Mouse (Mus musculus) adrenal gland, adult 18-20 months (tissue): Measurements from ENCODE around the gene Slc31a2. TPM values are rescaled to one million over a fixed set of nuclear protein-coding genes. Genes with fewer than 3 reads are reported as not detected.

Experiments used
- DNase-seq, 2 experiments: peaks; one replicate each; pipeline ENCODE4 v3.0.0; 2021 to 2022; ENCODE audit warnings: low spot score in 2 of 2
- total RNA-seq, 2 experiments: library from RNA; stranded (reverse); gene quantifications; 1 replicate in 1 of 2; 2 replicates in 1 of 2; pipeline ENCODE4 v1.2.3; 2021

The Slc31a2 gene
- total RNA-seq, 2 experiments from 2014 or later: 27.0 to 28.3 TPM

DNA sequence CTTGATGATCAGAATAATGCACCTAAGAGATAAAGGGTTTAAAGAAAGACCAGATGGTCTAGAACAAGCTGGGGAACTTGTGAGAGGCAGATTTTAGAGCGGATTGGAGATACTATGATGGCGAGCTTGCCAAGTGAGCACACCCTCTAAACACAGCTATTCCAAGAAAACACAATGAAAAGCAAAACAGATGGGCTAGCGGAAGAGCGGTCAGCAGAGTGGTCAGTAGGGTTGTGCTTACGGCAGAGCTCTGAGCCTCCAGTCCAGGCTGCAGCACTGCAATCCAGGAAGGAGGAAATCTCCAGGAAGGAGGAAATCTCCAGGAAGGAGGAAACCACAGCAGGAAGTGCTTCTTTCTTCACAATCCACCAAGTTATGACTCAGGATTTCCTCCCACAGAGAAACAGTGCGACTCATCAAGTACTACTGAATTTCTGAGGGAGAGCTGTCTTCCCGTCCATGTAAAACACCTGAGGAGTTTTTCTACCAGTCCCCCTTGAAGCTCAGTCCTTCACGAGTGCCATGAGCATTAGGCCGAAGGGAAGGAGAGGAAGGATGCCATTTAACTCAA, 51.4 kb downstream of the Slc31a2 start:
- DNase-seq: no peak

DNA sequence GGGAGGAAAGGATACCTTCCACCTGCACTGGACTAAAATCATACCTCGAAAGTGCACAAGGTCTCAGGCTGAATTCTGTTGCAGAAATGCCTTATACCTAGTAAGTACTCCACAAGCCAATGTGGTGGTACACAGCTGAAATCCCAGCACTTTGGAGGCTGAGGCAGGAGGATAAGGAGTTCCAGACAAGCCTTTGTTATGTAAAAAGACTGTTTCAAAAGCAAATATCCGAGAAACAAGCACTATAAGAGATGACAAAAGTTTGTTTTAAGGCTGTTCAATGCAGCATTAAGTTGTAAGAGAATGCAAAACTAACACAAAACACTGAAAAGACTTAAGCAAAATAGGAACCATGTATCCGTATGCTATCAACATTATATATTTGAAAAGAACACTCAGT, 52.2 kb downstream of the Slc31a2 start:
- DNase-seq: no peak

DNA sequence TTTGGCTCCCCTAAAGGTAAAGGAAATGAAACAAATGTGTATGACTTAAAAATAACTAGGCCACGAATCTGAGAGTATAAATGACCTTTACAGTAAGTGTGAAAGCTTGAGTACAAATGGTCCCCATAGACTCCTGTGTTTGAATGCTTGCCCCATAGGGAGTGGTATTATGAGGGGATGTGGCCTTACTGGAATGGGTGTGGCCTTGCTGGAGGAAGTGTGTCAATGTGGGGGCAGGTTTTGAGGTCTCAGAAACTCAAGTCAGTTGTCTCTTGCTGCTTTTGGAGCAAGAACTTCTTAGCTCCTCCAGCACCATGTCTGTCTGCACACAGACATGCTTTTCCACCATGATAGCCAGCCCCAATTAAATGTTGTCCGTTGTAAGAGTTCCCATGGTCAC, 54.1 kb downstream of the Slc31a2 start:
- DNase-seq: no peak

DNA sequence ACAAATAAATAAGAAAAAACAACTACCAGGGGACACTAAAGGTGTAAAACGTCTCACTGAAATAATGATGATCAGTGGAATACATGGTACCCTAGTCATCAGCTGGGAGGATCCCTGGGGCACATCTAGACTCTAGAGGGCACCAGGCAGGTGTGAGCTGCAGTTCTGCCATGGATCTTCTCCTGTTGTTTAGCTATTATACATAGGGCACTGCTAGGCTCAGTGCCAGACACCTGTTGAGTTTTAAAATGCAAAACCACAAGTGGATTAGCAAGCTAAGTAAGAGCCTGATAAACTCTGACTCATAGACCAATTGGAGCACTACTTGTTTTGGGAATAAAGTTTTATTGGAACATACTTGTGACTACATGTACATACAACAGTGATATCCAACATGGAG, 55.9 kb downstream of the Slc31a2 start:
- DNase-seq: no peak

DNA sequence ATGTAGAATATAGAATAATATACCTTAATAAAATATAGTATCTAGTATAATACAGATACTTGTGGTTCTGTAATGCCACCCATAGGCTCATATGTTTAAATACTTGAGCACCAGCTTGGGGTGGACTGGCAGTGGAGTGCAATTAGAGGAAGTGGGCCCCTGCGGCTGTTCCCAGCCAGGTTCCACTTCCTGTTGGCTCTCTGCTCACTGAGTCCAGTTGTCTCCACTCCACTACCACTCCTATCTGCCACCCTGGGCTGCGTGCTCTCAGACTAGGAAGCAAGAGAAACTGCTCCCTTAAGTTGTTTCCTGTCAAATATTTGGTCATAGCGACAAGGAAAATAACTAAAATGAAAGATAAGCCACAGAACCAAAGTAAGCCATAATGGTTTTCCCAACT, 60.3 kb downstream of the Slc31a2 start:
- no peak for DNase-seq

DNA sequence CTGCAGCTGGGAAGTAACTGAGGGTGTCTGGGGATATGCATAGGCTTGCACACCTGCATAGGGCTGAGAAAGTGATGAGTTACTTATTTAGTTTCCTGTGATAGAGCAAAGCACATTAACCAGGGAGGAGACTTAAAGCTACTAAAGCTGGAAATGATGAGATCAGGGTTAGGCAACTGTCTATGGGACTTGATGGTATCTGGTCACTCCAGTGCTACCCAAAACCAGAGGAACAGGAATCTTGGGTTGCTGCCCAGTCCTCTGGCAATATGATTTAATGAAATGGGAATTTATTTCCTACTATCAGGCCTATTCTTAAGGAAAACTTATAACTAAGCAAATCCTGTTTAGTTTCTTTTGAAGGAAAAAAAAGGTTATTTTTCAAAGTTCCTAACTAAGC, 63.7 kb downstream of the Slc31a2 start:
- no peak for DNase-seq

DNA sequence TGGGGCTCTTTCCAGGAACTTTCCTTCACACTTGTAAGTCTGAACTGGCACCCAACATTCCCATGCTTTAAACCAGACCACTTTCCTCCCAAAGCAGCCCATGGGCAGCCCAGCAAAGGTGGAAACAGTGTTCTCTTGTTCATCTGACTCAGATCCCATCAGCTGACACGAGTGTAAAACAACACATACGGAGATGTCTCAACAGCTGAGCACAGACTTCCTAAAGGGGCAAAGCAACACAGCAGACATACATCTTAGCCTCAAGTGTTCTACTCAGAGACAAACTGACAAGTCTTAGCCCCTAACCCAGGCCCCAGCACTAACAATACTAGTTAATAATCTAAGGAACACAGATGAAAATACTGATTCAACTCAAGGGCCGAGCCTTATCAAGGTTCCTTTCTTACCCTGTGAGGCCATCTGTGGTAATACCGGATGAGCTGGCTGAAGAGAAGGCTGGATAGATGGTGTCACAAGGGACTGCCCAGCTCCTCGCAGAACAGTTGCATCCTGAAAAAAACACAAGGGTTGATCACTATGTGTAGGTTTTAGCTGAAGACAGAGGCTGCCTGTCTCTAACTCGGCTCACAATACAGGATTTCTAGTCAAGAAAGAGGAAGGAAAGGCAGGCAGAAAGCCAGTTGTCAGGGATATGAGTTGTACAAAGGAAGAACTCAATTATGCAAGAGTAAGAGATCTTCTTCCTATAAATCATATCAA, 66.7 kb downstream of the Slc31a2 start:
- DNase-seq: no peak

DNA sequence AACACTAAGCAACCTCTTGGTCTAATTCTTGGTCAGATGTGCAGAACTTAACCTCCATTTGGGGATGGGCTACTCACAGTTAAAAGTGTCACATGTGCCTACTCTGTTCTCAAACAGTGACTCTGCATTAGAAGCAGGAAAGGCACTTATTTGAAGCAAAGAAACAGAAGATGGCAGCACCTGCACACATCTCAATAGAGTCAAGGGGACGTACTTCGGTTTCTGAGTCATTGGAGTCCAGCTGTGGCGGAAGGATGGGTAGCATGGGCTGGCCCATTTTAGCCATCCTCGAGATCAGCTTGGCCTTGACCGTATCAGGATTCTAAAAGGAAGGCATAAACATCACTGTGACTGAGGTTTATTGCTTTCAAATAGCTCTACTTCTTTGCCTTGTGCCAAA, 69.6 kb downstream of the Slc31a2 start:
- no peak for DNase-seq

DNA sequence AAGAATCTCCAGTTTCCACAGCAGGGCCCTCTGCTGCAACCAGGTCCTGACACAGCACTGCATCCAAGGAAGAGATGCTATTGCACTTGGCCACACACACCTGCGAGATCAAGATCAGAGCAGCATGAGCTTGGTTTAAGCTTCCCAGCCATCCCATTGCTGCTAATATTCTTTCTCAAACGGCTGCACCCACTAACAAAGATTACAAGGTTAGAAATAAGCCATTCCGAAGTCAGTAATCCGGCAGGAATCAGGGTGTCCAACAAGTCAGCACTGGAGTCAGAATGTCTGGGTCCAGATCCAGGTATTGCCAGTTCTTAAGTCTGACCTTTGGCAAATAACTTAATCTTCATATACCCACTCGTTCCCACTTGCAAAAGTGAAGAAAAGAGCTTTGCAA, 76.2 kb downstream of the Slc31a2 start:
- DNase-seq: no peak

DNA sequence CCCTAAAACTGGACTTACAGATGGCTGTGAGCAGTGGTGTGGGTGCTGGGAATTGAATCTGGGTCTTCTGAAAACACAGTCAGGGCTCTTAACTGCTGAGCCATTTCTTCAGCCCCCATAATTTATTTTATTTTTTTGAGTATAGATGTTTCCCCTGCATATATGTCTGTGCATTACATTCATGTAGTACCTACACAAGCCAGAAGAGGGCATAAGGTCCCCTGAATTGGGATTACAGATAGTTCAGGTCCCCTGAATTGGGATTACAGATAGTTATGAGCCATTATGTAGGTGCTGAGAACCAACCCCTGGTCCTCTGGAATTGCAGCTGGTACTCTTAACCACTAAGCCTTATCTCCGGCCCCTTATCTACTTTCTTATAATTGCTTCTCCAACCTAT, 81.6 kb downstream of the Slc31a2 start:
- no peak for DNase-seq

DNA sequence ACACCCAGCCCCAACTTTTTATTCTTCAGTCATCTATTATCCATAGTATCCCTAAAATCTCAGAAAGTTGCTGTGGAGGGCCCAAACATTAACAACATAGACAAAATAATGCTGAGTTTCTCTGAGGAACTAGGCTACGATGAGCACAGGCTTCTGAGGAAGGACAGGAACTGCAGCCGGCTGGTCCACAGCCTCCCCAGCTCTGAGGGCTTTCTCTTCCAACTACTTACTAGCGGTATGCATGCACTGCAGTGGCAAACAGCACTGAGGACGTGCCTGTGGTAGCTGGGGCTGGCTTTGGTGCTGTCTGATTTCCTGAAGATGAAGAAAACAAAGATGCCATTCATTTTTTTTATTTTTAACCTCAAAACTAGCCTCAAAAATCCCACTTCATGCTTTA, 83.5 kb downstream of the Slc31a2 start:
- DNase-seq: no peak

DNA sequence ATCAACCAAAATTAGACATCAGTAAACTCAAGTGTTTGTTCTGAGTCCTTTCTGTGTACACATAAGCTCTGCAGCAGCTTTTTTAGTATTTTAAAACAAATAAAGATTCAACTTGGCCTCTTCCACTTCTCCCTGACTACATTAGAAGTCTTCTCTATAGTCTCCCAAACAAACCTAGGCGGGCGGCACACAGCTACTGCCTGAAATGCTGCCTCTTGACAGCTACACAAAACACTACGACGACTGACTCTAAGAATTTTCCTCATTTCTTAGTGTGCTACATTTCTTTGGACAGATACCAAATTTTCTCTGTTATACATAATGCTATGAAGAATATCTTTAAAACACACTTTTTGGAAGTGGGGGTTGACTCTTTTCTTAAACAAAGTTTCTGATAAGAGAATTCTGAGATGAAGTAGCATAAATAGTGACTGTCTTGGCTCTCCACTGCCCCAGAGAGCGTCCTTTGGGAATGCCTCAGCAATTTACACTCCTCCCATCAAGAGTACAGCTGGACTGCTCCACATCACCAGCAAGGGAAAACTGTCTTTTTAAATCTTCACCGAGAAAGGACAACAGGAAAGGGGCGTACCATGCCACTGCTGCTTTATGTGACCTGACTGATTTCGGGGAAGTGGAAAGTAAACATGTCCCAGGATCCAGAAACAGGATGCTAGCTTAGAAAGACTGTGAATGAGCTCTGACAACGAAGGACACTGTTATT, 85.4 kb downstream of the Slc31a2 start:
- DNase-seq: no peak

Other genes starting within 250 kb of the Slc31a2 start
- gene Mup20, start 208.4 kb upstream of the Slc31a2 start, total RNA-seq: not detected
- gene Mup3, start 175.2 kb upstream of the Slc31a2 start, total RNA-seq: 1 to 10 TPM; 1.5 to 1.8 TPM
- gene Mup21, start 111.7 kb upstream of the Slc31a2 start, total RNA-seq: not detected
- gene Zfp37, start 31.5 kb upstream of the Slc31a2 start, total RNA-seq: 1 to 10 TPM; 4.7 to 4.8 TPM
- gene Fkbp15, start 98.0 kb downstream of the Slc31a2 start, total RNA-seq: 10 to 100 TPM; 31.4 to 32.1 TPM
- 10 to 100 TPM; 49.1 to 50.2 TPM for gene Slc31a1, start 98.2 kb downstream of the Slc31a2 start, total RNA-seq
- gene Cdc26, start 146.1 kb downstream of the Slc31a2 start, total RNA-seq: 10 to 100 TPM; 61.2 to 63.0 TPM
- 10 to 100 TPM; 22.8 to 27.6 TPM for gene Prpf4, start 146.2 kb downstream of the Slc31a2 start, total RNA-seq
- 1 to 10 TPM in 1 of 2 experiments, not detected in 1; 1.1 TPM for gene Rnf183, start 172.7 kb downstream of the Slc31a2 start, total RNA-seq
- gene Wdr31, start 208.3 kb downstream of the Slc31a2 start, total RNA-seq: 1 to 10 TPM; 1.2 to 1.8 TPM
- 1 to 10 TPM; 3.7 to 9.6 TPM for gene Bspry, start 217.5 kb downstream of the Slc31a2 start, total RNA-seq
- gene Hdhd3, start 240.9 kb downstream of the Slc31a2 start, total RNA-seq: 10 to 100 TPM in 1 of 2 experiments, 1 to 10 TPM in 1; 9.8 to 21.4 TPM